ENCODE assay signal across 12 mouse cellular contexts in the genomic region with DNA sequence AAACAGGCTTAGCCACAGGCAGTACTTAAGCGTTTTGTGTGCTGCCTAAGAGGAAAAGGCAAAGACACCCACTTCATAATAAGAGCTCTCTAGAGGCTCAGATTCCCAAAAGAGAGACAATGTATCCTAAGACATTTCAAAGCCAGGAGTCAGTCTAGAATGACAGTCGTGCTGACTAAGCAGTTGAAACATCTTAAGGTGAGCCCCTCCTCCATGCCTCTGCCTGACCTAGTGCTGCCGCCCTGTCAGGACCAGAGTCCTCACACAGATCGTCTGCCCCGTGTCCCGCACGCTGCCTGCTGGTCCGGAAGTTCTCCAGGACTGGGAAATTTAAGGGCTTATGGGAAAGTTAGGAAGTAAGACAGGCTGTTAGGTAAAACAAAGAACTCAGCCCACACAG. TPM values are rescaled to one million over a fixed set of nuclear protein-coding genes. Genes with fewer than 3 reads are reported as not detected.
A peak's percentile ranks its signal among the peaks of the same experiment; 100 is the strongest.
DNase-seq lines count a peak whose midpoint lies in the region; ATAC-seq and TF ChIP-seq lines count a peak whose summit lies in the region.
"Had no signal": no experiment of that assay in that cellular context is flagged by ENCODE, and none has a peak within 500 bp of the region (broad histone marks: within the 10 kb centered on the region; RNA-seq: fewer than 3 reads in every experiment).

No protein-coding gene starts in this region.

- no peaks in the 10 kb centered on the region for H3K27me3 ChIP-seq in intestine, embryonic 14.5 days (replicated peaks; ENCODE audit: control insufficient read depth, insufficient read depth, low read length)
- H3K27me3 ChIP-seq in intestine, postnatal 0 days (replicated peaks; ENCODE audit: control insufficient read depth, insufficient read depth, low read length) = no peaks in the 10 kb centered on the region
- H3K27me3 ChIP-seq in embryonic facial prominence, embryonic 13.5 days = peaks cover 12% of the 10 kb centered on the region

- no peak overlapping the region for H3K9ac ChIP-seq in intestine, embryonic 14.5 days (ENCODE audit: low read length)
- H3K9ac ChIP-seq in intestine, postnatal 0 days (ENCODE audit: low read depth, low read length) = no peak overlapping the region
- peak overlapping the region; percentile 12; the same call in 1 of the 2 replicates for H3K9ac ChIP-seq in embryonic facial prominence, embryonic 13.5 days

- peaks cover 28% of the 10 kb centered on the region for H3K4me1 ChIP-seq in intestine, embryonic 14.5 days (replicated peaks; ENCODE audit: control insufficient read depth, insufficient read depth, low read length)
- H3K4me1 ChIP-seq in intestine, postnatal 0 days (replicated peaks; ENCODE audit: control insufficient read depth, insufficient read depth, low read length) = no peaks in the 10 kb centered on the region
- H3K4me1 ChIP-seq in embryonic facial prominence, embryonic 13.5 days = peaks cover 52% of the 10 kb centered on the region

- H3K9me3 ChIP-seq in intestine, embryonic 14.5 days (ENCODE audit: control insufficient read depth, low read length) = no peaks in the 10 kb centered on the region
- no peaks in the 10 kb centered on the region for H3K9me3 ChIP-seq in intestine, postnatal 0 days (ENCODE audit: control insufficient read depth)
- no peaks in the 10 kb centered on the region for H3K9me3 ChIP-seq in embryonic facial prominence, embryonic 13.5 days

- peak; percentile 65 for DNase-seq in intestine, embryonic 14.5 days (ENCODE audit: low spot score)
- peak; percentile 81 for DNase-seq in R1 (ENCODE audit: low read depth, low spot score)
- DNase-seq in neural tube, embryonic 10.5 days (ENCODE audit: extremely low spot score, low spot score) = peak; percentile 36
- DNase-seq in cerebellum, postnatal 4 days (ENCODE audit: low spot score in 2 of 2) = no peak
- no peak for DNase-seq in spleen, postnatal 4 days (ENCODE audit: low spot score in 2 of 2)
- DNase-seq in gastrocnemius, adult 2 months = no peak
- DNase-seq: right cerebral cortex, postnatal 14 days; thymus, postnatal 25 days had no signal

- H3K4me2 ChIP-seq in intestine, embryonic 14.5 days (ENCODE audit: low read length) = peak overlapping the region; percentile 44
- H3K4me2 ChIP-seq in intestine, postnatal 0 days (replicated peaks; ENCODE audit: low read depth) = no peak overlapping the region
- peak overlapping the region; percentile 51 for H3K4me2 ChIP-seq in embryonic facial prominence, embryonic 13.5 days

- H3K36me3 ChIP-seq in intestine, embryonic 14.5 days (ENCODE audit: control insufficient read depth, insufficient read depth, low read length) = no peaks in the 10 kb centered on the region
- H3K36me3 ChIP-seq in intestine, postnatal 0 days (ENCODE audit: control insufficient read depth, insufficient read depth) = no peaks in the 10 kb centered on the region
- no peaks in the 10 kb centered on the region for H3K36me3 ChIP-seq in embryonic facial prominence, embryonic 13.5 days
- H3K36me3 ChIP-seq: G1E had no signal

- H3K4me3 ChIP-seq in intestine, embryonic 14.5 days (ENCODE audit: low read depth, low read length) = no peak overlapping the region
- no peak overlapping the region for H3K4me3 ChIP-seq in intestine, postnatal 0 days (ENCODE audit: low read depth, low read length)
- H3K4me3 ChIP-seq in embryonic facial prominence, embryonic 13.5 days = no peak overlapping the region
- H3K4me3 ChIP-seq in gastrocnemius, adult 2 months = no peak overlapping the region

- ATAC-seq in intestine, embryonic 14.5 days (replicated peaks; ENCODE audit: low FRiP score, low TSS enrichment, low read depth) = 0 out of 2 replicates have a peak, but pooled peaks have one; percentile 32
- no peak for ATAC-seq in intestine, postnatal 0 days
- no peak for ATAC-seq in embryonic facial prominence, embryonic 13.5 days (ENCODE audit: insufficient number of reproducible peaks, insufficient read depth, low FRiP score, low TSS enrichment, low read depth)

- WGBS in intestine, embryonic 14.5 days = 0% methylated on average over 8 of the region's 8 CpGs
- WGBS in intestine, postnatal 0 days = 3% methylated on average over 8 of the region's 8 CpGs
- under 1% methylated on average over 8 of the region's 8 CpGs for WGBS in embryonic facial prominence, embryonic 13.5 days

- TF ChIP-seq CTCF in intestine, postnatal 0 days (IDR thresholded peaks at IDR 0.05; ENCODE audit: low read depth) = no peak
- TF ChIP-seq CTCF in gastrocnemius, adult 2 months (IDR thresholded peaks at IDR 0.05) = no peak

- intact Hi-C loops in gastrocnemius, adult 2 months (cut with DNase I) = no loop called here

- H3K27ac ChIP-seq in intestine, embryonic 14.5 days (ENCODE audit: low read depth) = peak overlapping the region; percentile 74
- no peak overlapping the region for H3K27ac ChIP-seq in intestine, postnatal 0 days (ENCODE audit: low read depth, low read length)
- peak overlapping the region; percentile 92 for H3K27ac ChIP-seq in embryonic facial prominence, embryonic 13.5 days
- no peak overlapping the region for H3K27ac ChIP-seq in gastrocnemius, adult 2 months

RNA-seq across cellular contexts. Expression of gene Wscd2, which starts 22.4 kb away (rescaled TPM):
- polyA plus RNA-seq in intestine, embryonic 14.5 days (2014; fragmentation: Nextera tagmentation; extraction: Ambion mirVana) = 6.0 and 6.6 TPM in 2 replicates
- polyA plus RNA-seq in intestine, postnatal 0 days (2015; fragmentation: Nextera tagmentation; extraction: Ambion mirVana) = 4.2 and 4.9 TPM in 2 replicates
- 12.5 and 14.6 TPM in 2 replicates for polyA plus RNA-seq in embryonic facial prominence, embryonic 13.5 days (2015; fragmentation: Nextera tagmentation; extraction: Ambion mirVana)
- under 1 TPM; 0.08 to 0.36 TPM for total RNA-seq in gastrocnemius, adult 2 months (2021)
- total RNA-seq: megakaryocyte-erythroid progenitor cell, adult 5-6 weeks had no signal
- polyA plus RNA-seq: G1E had no signal

Comparison
In these comparisons a context has a peak if more than half of its experiments do, and no peak if none do; other contexts are left out.
1. H3K27ac ChIP-seq: peak in intestine, embryonic 14.5 days (single experiment) and embryonic facial prominence, embryonic 13.5 days (single experiment); none in intestine, postnatal 0 days (single experiment) and gastrocnemius, adult 2 months (single experiment).
2. DNase-seq: peak in intestine, embryonic 14.5 days (single experiment), R1 (single experiment) and neural tube, embryonic 10.5 days (single experiment); none in cerebellum, postnatal 4 days (0 of 2), spleen, postnatal 4 days (0 of 2) and gastrocnemius, adult 2 months (single experiment).